Mouse (Mus musculus): Measurements from ENCODE around the gene Dlg2.

GRCm38 (mm10) chr7:90825640-90826039 is 349.2 kb downstream of the Dlg2 start:
- TF ChIP-seq CTCF (IDR thresholded peaks at IDR 0.05; ENCODE audit: insufficient read depth, low read length) (no peak), POLR2A (IDR thresholded peaks at IDR 0.05; ENCODE audit: borderline replicate concordance, extremely low read depth, low read depth, low read length) (no peak)
